Mouse (Mus musculus) hindbrain, embryonic 11.5 days (tissue): ENCODE measurements around the gene Trim26. TPM values are rescaled to one million over a fixed set of nuclear protein-coding genes. Genes with fewer than 3 reads are reported as not detected.
A peak's percentile ranks its signal among the peaks of the same experiment; 100 is the strongest.

ENCODE experiments used
- ATAC-seq: fragments of 200-750 bp; cut with Nextera tagmentation; 2 replicates; pipeline ENCODE4 v1.8.0; 2017; ENCODE audit warnings: mild to moderate bottlenecking, moderate TSS enrichment, moderate library complexity; ENCODE audit not compliant: low FRiP score
- DNase-seq: peaks from one replicate; pipeline ENCODE4 v3.0.0-alpha.2; 2015; ENCODE audit warnings: low spot score
- H3K27ac ChIP-seq: fragments of 300-500 bp; sonication (generic); 2 replicates; pipeline ENCODE4 v1.5.1; 2014; ENCODE audit warnings: mild to moderate bottlenecking, low read depth, low read length
- H3K27me3 ChIP-seq: fragments of 300-500 bp; sonication (generic); 2 replicates; pipeline ENCODE4 v1.6.1; 2014; ENCODE audit warnings: mild to moderate bottlenecking, low read length, moderate library complexity, mixed read lengths; ENCODE audit not compliant: control insufficient read depth, insufficient read depth
- H3K36me3 ChIP-seq: fragments of 300-500 bp; sonication (generic); 2 replicates; pipeline ENCODE4 v1.6.1; 2014; ENCODE audit warnings: mild to moderate bottlenecking, low read length, moderate library complexity, mixed read lengths; ENCODE audit not compliant: control insufficient read depth, insufficient read depth
- H3K4me1 ChIP-seq: fragments of 300-500 bp; sonication (generic); replicated peaks from 2 replicates; pipeline ENCODE4 v1.6.1; 2014; ENCODE audit warnings: low read length, mixed read lengths; ENCODE audit not compliant: control insufficient read depth, insufficient read depth
- H3K4me2 ChIP-seq: fragments of 300-500 bp; sonication (generic); replicated peaks from 2 replicates; pipeline ENCODE4 v1.6.1; 2014; ENCODE audit warnings: mild to moderate bottlenecking, low read depth, low read length
- H3K4me3 ChIP-seq: fragments of 300-500 bp; sonication (generic); 2 replicates; pipeline ENCODE4 v1.5.1; 2014; ENCODE audit warnings: low read depth, low read length
- H3K9ac ChIP-seq: fragments of 300-500 bp; sonication (generic); 2 replicates; pipeline ENCODE4 v1.6.1; 2014; ENCODE audit warnings: low read depth, low read length
- H3K9me3 ChIP-seq: fragments of 300-500 bp; sonication (generic); 2 replicates; pipeline ENCODE4 v1.6.1; 2016; ENCODE audit warnings: low read length; ENCODE audit not compliant: control insufficient read depth
- WGBS: fragments of 180-500 bp; shearing (Covaris S2); extraction: QIAGEN DNeasy Blood & Tissue Kit; methylation state at CpG from one replicate; pipeline ENCODE4 v1.1.7; 2014; 5-methylcytosine and 5-hydroxymethylcytosine counted together
- polyA plus RNA-seq: library from polyadenylated mRNA; unstranded; fragments of >200 nt; fragmentation: Nextera tagmentation; extraction: Ambion mirVana; gene quantifications from 2 replicates; pipeline ENCODE4 v1.2.1, GENCODE M21; 2014

Gene Trim26
- polyA plus RNA-seq, 1 experiment from 2014 or later = 35.2 TPM

DNA sequence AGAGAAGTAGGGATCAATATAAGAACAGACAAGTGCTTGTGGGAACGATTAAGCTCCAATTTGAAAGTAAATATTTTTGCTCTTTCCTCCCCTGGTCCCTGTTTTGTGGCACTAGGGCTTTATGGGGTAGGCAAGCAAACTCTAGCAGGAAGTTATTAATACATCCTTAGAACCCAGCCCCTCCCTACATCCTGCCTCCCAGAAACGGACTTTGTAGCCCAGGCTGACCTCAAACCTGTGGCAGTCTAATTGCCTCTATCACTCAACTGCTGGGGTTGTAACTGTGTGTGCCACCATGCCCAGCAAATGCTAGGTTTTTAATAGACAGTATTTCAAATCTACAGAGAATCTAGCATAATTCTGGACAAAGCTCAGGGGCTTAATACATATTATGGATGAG is 24.7 kb downstream of the Trim26 start:
- 0 out of 2 replicates have a peak, but pooled peaks cover 2% of the 10 kb centered on the region for H3K36me3 ChIP-seq
- H3K4me3 ChIP-seq = no peak overlapping the region
- H3K27me3 ChIP-seq = no peaks in the 10 kb centered on the region
- WGBS = 64% methylated on average over 2 of the region's 2 CpGs
- no peaks in the 10 kb centered on the region for H3K4me1 ChIP-seq
- no peak for DNase-seq
- no peaks in the 10 kb centered on the region for H3K9me3 ChIP-seq
- no peak overlapping the region for H3K27ac ChIP-seq
- no peak overlapping the region for H3K9ac ChIP-seq
- no peak overlapping the region for H3K4me2 ChIP-seq
- ATAC-seq = no peak

DNA sequence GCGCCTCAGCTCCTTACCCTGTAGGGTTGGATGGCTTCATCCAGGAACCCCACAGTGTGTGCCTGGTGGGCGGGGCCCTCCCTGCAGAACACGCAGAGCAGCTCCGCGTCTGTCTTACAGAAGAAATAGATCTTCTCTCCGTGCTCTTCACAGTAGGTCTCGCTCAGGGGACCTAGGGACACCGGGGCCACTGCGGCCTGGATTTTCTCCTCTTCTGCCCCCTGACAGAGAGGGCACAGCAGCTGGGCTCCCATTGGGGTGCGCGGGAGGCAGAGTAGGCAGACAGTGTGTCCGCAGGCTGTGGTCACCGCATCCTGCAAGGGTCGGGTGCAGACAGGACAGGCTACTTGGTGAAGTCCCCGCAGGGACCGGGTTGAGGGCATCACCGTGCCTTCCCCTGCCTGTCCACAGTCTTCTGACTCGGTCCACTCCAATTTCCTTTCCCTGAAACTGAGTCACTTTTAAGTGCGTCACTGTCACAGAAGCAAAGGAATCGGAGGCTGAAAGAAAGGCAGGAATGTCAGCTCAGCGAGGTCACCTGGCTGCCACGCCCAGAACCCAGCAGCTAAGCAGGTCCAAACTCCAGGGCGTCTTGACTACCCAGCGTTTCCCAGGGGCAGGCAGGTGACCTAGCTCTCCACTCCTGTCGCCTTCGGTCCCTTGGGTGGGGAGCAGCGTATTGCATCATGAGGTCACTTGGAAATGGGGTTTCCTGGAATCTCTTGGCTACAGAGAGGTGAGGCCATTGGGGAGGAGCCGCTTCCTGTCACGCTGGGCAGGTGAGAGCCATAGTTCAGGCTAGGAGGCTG is 30.0 kb downstream of the Trim26 start, which contains the start of gene Trim15:
TSS of gene Trim15 (minus strand) at position 492 of the 809 bp plus-strand sequence.
- no peak within 1 kb of the TSS for H3K27ac ChIP-seq
- ATAC-seq = peak; percentile 40; the same call in 1 of the 2 replicates

DNA sequence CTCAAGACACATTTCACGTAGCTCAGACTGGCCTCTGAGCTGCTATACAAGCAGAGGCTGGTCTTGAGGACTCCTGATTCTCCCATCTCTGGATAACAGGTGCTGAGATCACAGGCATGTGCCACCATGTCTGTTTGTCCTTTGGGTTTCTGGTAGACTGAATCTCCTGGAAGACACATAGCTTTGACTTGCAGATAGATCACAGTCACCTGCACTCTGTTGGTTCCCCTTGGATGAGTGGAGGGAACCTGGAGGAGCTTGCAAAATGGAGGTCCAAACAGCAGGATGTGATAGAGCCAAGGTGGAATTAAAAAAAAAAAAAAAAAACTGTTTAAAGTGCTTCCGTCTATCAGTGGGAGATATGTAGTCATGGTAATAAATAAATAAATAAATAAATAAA is 31.9 kb downstream of the Trim26 start:
- H3K9me3 ChIP-seq = no peaks in the 10 kb centered on the region
- 85% methylated on average over 2 of the region's 2 CpGs for WGBS
- no peak overlapping the region for H3K4me3 ChIP-seq
- no peak overlapping the region for H3K4me2 ChIP-seq
- H3K4me1 ChIP-seq = no peaks in the 10 kb centered on the region
- ATAC-seq = no peak
- no peaks in the 10 kb centered on the region for H3K27me3 ChIP-seq
- DNase-seq = no peak
- no peak overlapping the region for H3K27ac ChIP-seq
- H3K36me3 ChIP-seq = no peaks in the 10 kb centered on the region
- H3K9ac ChIP-seq = no peak overlapping the region

More for the DNA sequence above, 30.0 kb downstream of the Trim26 start, which contains the start of gene Trim15:
- no peaks in the 10 kb centered on the region for H3K4me1 ChIP-seq
- H3K4me2 ChIP-seq = peak within 1 kb of the TSS; percentile 25
- WGBS = 16% methylated on average over 29 of the region's 29 CpGs
- H3K9ac ChIP-seq = no peak within 1 kb of the TSS
- H3K9me3 ChIP-seq = no peaks in the 10 kb centered on the region
- no peaks in the 10 kb centered on the region for H3K36me3 ChIP-seq
- 0 out of 2 replicates have a peak within 1 kb of the TSS, but pooled peaks have one; percentile 6 for H3K4me3 ChIP-seq
- DNase-seq = no peak
- no peaks in the 10 kb centered on the region for H3K27me3 ChIP-seq

DNA sequence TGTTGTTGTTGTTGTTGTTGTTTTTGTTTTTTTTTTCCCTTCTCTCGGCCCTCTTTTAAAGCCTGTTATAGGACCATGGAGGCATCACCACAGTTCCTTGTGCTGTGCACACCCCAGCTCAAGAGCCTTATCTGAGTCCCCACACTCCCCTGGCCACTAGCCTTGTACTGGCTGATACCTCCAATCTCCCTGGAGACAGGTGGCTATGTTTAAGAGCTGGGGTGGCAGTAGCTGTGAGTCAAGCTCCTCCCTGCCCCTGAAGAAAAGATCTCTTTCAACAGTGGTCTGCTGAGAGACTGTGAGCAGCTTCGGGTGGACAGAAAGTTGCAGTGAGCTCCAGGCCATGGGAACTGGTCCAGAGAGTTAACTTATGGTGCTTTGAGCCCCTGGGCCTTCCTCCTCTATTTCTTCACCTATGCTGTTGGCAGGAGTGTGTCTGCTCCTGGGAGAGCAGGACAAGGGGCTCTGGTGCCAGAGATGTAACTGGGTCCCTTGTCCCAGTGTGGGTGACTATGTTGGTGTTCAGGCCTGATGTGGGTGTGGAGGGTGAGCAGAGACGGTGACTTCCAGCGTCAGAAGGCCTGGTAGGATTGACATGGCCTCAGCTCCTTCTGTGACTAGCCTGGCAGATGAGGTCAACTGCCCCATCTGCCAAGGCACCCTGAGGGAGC is 32.5 kb downstream of the Trim26 start, which contains the start of gene Trim10:
TSS of gene Trim10 (plus strand) at position 291 of the 671 bp plus-strand sequence.
- Histone ChIP-seq H3K27ac (0 out of 2 replicates have a peak within 1 kb of the TSS, but pooled peaks have one; percentile 24), H3K36me3 (no peaks in the 10 kb centered on the region), H3K4me2 (no peak within 1 kb of the TSS), H3K4me1 (no peaks in the 10 kb centered on the region), H3K9me3 (no peaks in the 10 kb centered on the region), H3K27me3 (no peaks in the 10 kb centered on the region), H3K4me3 (no peak within 1 kb of the TSS), H3K9ac (no peak within 1 kb of the TSS)
- ATAC-seq (no peak), DNase-seq (no peak)
- 93% methylated on average over 4 of the region's 4 CpGs for WGBS

DNA sequence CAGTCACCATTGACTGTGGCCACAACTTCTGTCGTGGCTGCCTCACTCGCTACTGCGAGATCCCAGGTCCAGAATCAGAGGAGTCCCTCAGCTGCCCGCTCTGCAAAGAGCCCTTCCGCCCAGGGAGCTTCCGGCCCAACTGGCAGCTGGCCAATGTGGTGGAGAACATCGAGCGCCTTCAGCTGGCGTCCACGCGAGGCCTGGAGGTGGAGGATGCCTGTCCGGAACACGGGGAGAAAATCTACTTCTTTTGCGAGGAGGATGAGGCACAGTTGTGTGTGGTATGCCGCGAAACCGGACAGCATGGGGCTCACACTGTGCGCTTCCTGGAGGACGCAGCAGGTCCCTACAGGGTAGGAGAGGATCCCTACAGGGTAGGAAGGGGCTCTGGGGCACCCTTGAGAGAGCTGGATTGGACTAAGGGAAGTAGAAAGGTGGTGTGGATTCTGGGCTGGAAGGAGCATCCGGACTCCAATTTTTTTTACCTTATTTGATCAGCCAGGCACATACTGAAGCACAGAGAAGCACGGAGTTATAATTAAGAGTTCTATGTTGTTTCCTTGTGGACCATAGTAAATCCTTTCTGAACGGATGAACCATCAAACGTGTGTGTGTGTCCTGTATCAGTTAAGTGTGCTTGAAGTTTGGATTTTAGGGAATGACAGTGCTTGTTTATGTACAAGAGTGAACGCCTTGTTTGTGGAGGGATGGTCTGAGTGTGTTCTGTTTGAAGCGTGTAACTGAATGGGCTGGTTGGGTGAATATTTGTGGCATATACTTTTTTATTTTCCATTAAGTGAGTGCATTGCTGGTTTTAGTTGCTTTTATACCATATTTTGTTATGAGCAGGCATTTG is 33.2 kb downstream of the Trim26 start:
- no peak overlapping the region for H3K4me2 ChIP-seq
- H3K9ac ChIP-seq = no peak overlapping the region
- 79% methylated on average over 25 of the region's 25 CpGs for WGBS
- H3K36me3 ChIP-seq = no peaks in the 10 kb centered on the region
- DNase-seq (no peak), ATAC-seq (no peak)
- H3K9me3 ChIP-seq = no peaks in the 10 kb centered on the region
- no peaks in the 10 kb centered on the region for H3K27me3 ChIP-seq
- no peaks in the 10 kb centered on the region for H3K4me1 ChIP-seq
- H3K27ac ChIP-seq = 0 out of 2 replicates have a peak overlapping the region, but pooled peaks have one; percentile 24
- no peak overlapping the region for H3K4me3 ChIP-seq

DNA sequence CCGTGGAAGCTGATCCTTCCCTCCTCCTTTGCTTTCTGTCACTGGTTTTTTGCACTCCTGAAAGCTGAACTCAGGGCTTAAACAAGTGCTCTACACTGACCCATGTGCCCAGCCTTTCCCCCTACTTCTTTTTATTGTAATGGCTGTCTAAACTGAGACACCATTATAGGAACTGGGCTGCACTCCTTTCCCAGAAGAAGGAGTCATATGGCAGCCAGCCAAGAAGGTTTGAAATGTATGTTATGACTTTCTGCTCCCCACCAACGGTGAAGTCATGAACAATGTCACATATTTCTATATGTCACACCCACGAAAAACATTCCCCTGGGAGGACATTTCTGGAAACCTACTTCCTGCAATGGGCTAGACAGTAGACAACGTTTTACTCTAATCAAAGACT is 37.7 kb downstream of the Trim26 start:
- H3K4me3 ChIP-seq = no peak overlapping the region
- no peak overlapping the region for H3K27ac ChIP-seq
- ATAC-seq (no peak), DNase-seq (no peak)
- WGBS = 74% methylated on average over 4 of the region's 4 CpGs
- no peaks in the 10 kb centered on the region for H3K36me3 ChIP-seq
- no peak overlapping the region for H3K9ac ChIP-seq
- no peaks in the 10 kb centered on the region for H3K27me3 ChIP-seq
- no peak overlapping the region for H3K4me2 ChIP-seq
- H3K9me3 ChIP-seq = no peaks in the 10 kb centered on the region
- no peaks in the 10 kb centered on the region for H3K4me1 ChIP-seq

DNA sequence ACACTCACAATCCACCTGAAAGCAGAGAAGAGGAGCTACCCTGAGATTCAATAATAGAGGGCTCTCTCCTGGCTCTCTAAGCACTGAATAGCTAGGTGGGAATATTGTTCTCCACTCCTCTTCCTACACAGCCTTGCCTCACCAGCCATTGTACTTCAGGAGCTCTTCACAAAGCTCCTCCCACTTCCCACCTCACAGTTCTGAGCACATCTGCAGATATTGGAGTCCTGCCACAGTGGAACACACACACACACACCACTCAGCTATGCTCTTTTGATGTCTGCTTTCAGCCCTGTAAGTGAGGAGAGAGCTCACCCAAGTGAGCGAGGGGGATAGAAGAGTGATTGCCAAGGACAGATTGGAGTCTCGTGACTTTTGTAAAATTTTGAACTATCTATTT is 46.4 kb downstream of the Trim26 start:
- Histone ChIP-seq H3K36me3 (no peaks in the 10 kb centered on the region), H3K4me2 (no peak overlapping the region), H3K9ac (no peak overlapping the region), H3K27me3 (no peaks in the 10 kb centered on the region), H3K4me3 (no peak overlapping the region), H3K27ac (no peak overlapping the region), H3K4me1 (no peaks in the 10 kb centered on the region), H3K9me3 (no peaks in the 10 kb centered on the region)
- DNase-seq = no peak
- WGBS = 84% methylated on average over 2 of the region's 2 CpGs
- no peak for ATAC-seq

DNA sequence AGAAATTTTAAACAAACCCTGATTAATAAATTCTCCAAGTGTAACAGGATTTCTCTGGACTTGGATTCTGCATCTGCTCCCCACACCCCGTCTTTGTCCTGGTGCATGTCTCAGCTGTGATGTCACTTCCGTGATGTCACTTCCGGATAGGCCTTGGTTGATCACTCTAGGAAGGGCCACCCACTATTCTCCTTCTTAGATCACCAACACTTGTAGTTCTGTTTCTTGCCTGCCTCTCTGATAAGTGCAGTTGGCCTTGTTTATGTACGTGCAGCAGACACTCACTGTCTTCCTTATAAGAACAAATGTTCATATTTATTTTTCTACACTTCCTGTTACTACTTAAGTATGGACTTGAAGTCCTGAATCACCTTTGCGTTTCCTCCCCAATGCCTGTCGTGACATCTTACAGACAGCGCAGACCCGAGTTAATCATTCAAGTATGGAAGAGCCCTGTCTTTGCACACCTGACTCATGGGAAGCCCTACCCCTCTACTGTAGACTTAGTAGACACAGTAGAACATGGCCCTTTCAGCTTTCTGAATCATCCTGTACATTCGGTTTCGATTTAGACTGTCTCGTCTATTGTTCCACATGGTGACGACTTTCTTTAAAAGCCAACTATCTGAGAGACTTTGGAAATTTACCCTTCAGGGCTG is 48.3 kb downstream of the Trim26 start:
- no peak for DNase-seq
- 93% methylated on average over 12 of the region's 12 CpGs for WGBS
- H3K4me1 ChIP-seq = no peaks in the 10 kb centered on the region
- no peaks in the 10 kb centered on the region for H3K9me3 ChIP-seq
- H3K36me3 ChIP-seq = no peaks in the 10 kb centered on the region
- H3K4me3 ChIP-seq = no peak overlapping the region
- no peak for ATAC-seq
- H3K9ac ChIP-seq = no peak overlapping the region
- no peak overlapping the region for H3K27ac ChIP-seq
- H3K4me2 ChIP-seq = no peak overlapping the region
- H3K27me3 ChIP-seq = no peaks in the 10 kb centered on the region
